Mouse (Mus musculus) spleen, postnatal 14 days (tissue): ENCODE results near the gene Itpr1.

Experiments
- DNase-seq, 2 experiments: peaks; one replicate each; pipeline ENCODE4 v3.0.0; 2021 to 2022; ENCODE audit warnings: low spot score in 2 of 2

Itpr1 gene

GRCm38 (mm10) chr6:108516248-108516647, 303.4 kb downstream of the Itpr1 start:
- DNase-seq, result no peak

GRCm38 (mm10) chr6:108517241-108517981, 304.5 kb downstream of the Itpr1 start:
- DNase-seq, result no peak

- DNase-seq, result no peak
Observed at GRCm38 (mm10) chr6:108517986-108518385, 305.1 kb downstream of the Itpr1 start.

GRCm38 (mm10) chr6:108518552-108518951, 305.7 kb downstream of the Itpr1 start:
- no peak for DNase-seq

GRCm38 (mm10) chr6:108519327-108519726, 306.4 kb downstream of the Itpr1 start:
- no peak for DNase-seq

- DNase-seq, result no peak
Observed at GRCm38 (mm10) chr6:108523956-108524616, 311.2 kb downstream of the Itpr1 start.

- DNase-seq, result no peak
Observed at GRCm38 (mm10) chr6:108524617-108525010, 311.7 kb downstream of the Itpr1 start.

- no peak for DNase-seq
Observed at GRCm38 (mm10) chr6:108527560-108527959, 314.7 kb downstream of the Itpr1 start.

- no peak for DNase-seq
Observed at GRCm38 (mm10) chr6:108527993-108528392, 315.1 kb downstream of the Itpr1 start.

GRCm38 (mm10) chr6:108529150-108529549, 316.3 kb downstream of the Itpr1 start:
- peak; percentile 34 to 49 for DNase-seq

- DNase-seq, result no peak
Observed at GRCm38 (mm10) chr6:108530781-108531323, 318.0 kb downstream of the Itpr1 start.

- no peak for DNase-seq
Observed at GRCm38 (mm10) chr6:108531324-108532311, 318.7 kb downstream of the Itpr1 start.

- DNase-seq, result no peak
Observed at GRCm38 (mm10) chr6:108532486-108533179, 319.7 kb downstream of the Itpr1 start.

GRCm38 (mm10) chr6:108534139-108534538, 321.2 kb downstream of the Itpr1 start:
- DNase-seq, result no peak

GRCm38 (mm10) chr6:108534596-108534995, 321.7 kb downstream of the Itpr1 start:
- no peak for DNase-seq

- no peak for DNase-seq
Observed at GRCm38 (mm10) chr6:108535309-108535708, 322.4 kb downstream of the Itpr1 start.

GRCm38 (mm10) chr6:108536546-108537317, 323.8 kb downstream of the Itpr1 start:
- DNase-seq, result no peak

GRCm38 (mm10) chr6:108538406-108538805, 325.5 kb downstream of the Itpr1 start:
- DNase-seq, result no peak

GRCm38 (mm10) chr6:108540441-108540840, 327.5 kb downstream of the Itpr1 start:
- no peak for DNase-seq

- DNase-seq, result no peak
Observed at GRCm38 (mm10) chr6:108544917-108545316, 332.0 kb downstream of the Itpr1 start.
